Mouse (Mus musculus): Measurements from ENCODE around the gene Pitpnm2.

DNA sequence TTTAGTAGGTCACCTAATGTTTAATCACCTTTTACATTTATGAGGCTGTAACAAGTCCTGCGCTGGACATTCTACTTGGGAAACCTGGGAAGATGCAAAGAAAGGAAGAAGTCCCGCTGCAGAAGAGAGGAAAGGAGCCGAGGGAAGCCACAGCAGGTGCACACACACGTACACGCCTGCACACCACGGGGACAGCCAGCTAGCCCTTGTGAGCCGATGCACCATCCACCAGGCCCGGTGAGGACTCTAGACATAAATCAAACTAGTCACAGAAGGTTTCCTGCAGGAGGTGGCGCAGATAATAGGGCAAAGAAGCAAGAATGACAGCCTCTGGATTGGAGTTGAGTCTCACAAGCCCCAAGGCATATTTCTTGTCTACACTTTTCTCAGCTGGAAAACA lies 19.1 kb downstream of the Pitpnm2 start:
- TF ChIP-seq POLR2A (IDR thresholded peaks at IDR 0.05; ENCODE audit: insufficient read depth, low read depth, low read length) (no peak), CTCF (IDR thresholded peaks at IDR 0.05; ENCODE audit: insufficient read depth, low read depth, low read length) (no peak)
